Mouse (Mus musculus) layer of hippocampus, postnatal 36 days (tissue): ENCODE measurements at regions not wholly inside any gene's neighbourhood (a gene's known extent, or its start where the extent isn't known, plus 50 kb on each side); places are given as distances from the start of the nearest gene placed in this dataset.

ENCODE experiments used
- DNase-seq, 2 experiments: peaks; one replicate each; pipeline ENCODE4 v3.0.0; 2022

DNA sequence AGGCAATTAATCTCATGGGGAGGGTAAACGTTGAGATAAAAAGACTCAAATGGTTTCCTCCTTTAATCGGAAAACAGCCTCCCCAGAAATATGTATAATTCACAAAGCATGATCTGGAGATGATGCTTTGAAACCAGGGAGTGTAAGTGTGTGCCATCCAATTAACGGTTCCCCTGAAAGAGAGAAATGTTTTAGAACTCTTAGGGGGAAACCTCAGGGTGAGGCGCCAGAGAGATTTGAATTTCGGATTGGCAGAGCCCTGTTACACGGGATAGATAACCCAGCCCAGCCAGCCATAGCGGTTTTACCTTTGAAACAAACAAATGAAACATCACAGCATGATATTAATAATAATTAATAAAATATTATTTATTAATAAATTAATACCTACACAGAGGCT lies 168.1 kb upstream of the Fn1 start:
- DNase-seq, result no peak

DNA sequence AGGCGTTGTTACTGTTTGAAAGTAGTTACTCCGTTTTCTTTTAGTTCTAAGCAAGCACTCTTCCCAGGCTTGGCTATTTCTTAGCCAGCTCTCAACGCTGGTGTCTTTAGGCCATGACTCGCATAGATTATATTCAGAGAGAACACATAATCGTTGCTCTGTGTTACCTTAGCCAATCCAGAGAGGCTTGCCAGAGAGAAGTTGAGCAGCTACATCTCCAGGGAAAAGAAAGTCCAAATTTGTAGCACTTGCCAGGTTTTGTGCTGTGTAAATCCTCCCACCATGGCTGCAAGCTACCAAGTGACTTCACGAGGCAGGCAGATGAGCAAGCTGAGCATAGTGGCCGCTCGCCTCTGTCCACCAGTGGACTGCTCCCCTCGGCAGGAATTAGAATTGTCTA lies 163.3 kb upstream of the Fn1 start:
- no peak for DNase-seq

DNA sequence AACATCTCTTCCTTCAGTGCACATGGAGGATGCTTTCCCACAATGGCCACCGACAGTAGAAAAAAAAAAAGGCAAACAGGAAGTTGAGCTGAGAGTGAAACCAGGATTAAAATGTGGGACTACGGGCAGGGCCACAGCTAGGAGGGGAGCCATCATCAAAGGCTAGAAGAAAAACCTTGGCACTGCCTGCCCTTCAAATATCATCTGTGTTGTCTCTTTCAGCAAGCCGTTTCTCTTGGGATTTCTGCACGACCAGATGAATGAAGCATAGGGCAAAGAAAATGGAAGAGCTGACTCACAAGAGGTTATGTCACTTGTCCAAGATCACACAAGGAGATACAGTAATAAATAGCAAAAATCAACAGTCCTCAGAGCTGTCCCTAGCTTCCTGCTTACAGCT lies 161.1 kb upstream of the Fn1 start:
- no peak for DNase-seq

DNA sequence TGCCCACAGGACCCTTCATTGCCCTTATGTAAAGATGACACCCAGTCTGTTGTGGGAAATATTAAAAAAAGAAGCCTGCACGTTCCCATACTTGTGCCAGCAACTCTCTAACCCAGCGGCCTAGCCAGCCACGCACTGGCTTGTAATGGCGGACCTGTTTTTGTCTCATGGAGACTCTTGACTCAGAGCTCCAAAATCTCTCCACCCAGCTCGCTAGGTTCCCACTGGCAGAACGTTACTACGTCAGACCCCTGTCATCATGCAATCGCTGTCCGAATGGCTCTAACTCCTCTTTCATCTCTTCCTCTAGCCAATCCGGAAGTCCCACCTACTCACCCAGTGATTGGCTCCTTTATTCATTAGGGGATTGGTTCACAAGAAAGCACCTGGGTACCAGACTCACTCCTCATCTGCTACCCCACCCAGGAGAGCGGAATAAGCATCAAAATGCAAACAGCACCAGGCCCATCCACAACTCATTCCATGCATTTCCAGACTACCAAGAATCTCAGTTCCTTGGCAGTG lies 159.2 kb upstream of the Fn1 start:
- DNase-seq, result no peak

DNA sequence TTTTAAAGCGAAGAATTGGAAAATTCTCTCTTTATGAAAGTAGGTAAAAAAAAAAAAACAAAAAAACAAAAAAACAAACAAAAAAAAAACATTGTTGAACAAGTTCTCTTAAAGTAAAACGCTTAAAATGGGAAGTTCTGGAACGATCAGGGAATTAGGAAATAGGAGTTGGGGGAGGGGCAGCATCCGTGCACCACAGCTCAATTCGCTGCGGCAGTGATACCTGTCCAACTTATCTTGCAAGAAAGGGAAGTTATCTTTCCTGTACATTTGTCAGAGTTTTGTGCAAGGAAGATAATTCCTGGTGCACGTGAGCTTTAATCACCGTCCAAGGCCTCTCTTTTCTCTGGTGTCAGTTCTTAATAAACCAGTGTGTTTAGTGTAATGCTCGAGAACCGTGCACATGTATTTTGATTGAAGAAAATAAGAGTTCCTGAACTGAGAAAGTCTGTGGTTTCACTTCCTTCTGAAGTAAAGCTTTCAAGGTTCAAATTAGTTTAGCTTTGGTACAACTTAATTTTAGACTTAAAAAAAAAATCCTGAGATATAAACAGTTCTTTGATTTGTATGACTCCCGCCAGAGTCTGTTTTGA lies 158.3 kb upstream of the Fn1 start:
- DNase-seq, result no peak

DNA sequence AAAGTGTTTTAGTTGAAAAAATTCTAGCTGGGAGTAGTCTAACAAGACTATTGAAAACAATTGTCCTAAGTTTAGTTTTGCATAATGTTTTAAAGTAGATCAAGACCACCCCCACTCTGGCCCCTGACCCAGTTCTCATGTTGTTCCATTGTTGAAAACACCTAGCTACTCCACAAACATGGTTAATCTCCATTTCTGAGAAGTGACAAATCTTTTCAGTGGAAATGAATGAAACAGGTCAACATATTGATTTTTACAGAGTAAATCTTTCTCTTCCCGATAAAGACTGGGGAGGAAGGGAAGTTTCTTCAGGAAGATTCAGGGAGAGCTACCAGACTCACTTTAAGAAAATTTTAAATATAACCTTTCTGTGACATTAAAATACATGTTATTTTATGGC lies 155.0 kb upstream of the Fn1 start:
- DNase-seq, result no peak

DNA sequence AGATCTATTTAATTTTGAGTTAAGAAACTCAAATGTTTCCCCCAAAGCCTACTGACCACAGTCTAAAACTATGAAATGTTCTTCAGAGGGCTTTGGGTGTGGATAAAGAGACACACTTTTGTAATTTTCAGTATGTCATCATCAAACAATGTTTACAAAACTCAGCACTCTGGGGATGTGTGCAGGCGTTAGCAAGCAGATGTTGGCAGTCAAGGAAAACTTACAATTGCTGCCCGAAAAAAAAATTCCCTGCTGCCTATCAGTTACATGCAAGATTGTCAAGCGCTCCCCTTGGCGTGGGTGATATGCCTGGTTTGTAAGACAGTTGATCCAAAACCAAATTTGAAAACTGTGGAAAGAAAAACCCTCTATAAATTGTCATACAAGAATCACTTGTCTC lies 154.6 kb upstream of the Fn1 start:
- DNase-seq, result no peak

DNA sequence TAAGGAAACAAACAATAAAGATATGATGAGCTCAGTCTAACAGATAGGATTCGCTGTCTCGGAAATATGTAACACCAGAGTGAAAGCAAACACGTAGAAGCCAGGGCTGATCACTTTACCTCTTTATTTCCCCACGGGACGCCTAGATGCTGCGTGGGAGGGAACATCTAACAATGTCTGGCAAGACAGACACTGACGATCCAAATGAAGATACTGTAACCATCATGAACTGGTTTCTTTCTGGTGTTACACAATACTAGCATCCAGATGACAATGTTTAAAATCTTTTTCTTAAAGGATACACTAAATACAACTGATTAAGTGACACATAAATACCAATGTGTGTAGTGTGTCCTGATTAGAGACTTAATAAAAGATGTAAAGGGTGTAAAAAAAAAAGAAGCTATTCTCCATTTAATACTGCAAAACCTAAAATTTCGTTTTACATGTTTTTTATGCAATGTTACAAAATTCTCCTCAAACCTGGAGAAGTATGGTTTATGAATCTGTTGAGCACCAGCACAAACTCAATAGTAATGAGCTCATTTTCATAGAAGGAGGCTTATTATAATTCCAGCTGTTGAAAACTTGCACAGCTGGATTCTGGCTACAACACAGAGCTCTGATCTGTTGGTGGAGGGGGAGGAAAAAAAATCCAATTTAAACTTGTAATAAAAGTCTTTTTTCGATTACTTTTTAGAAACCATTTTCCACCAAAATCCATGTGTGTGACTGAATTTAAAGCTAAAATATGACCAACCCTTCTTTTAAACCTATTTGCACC lies 148.5 kb upstream of the Fn1 start:
- no peak for DNase-seq

DNA sequence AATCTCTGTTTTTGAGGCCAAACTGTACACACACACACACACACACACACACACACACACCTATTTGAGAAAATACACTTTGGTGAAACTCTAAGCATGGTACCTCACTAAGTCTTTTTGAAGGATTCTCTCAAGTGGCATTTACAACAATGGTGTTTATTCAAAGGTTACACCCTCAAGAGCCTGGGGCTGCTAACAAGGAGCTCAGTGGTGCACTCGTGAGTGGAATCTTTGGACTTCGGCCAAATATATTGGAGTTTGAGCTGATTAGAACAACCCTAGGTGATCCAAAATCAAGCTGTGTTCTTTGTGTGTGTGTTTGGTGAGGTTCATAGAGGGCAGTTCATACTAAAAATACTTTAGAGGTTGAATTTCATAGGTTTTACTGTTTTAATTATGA lies 147.6 kb upstream of the Fn1 start:
- DNase-seq, result no peak

DNA sequence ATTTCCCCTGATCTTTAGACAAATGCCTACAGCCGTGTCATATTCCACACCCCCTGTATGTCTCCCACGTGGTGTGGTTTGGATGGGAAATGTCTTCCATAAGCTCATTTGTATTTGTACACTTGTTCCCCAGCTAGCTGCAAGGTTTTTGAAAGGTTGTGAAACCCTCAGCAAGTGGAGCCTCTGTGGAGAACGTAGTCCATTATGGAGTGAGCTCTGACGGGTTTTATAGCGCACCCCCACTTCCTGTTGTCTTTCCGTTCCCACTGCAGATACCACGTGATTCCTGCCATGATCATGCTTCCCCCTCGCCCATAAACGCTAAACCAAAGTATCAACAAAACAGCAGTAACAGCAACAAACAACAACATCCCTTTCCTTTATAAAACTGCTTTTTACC lies 145.6 kb upstream of the Fn1 start:
- DNase-seq, result no peak

DNA sequence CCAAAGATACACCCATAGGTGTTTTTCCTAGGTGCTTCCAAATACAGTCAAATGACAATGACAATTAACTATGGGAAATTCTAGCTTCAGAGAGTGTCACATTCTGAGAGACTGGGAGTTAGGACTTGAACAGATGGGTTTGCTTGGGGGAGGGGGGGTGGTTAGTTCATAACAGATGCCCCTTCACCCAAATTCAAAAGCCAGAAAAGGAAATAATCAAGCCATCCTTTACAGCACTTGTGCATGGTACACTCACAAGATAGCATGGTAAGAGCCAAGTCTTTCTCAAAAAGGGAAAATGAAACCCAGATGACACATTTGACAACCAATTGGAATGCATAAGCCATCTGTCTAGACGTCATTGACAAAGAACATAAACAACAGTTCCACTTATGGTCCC lies 135.4 kb upstream of the Fn1 start:
- no peak for DNase-seq

DNA sequence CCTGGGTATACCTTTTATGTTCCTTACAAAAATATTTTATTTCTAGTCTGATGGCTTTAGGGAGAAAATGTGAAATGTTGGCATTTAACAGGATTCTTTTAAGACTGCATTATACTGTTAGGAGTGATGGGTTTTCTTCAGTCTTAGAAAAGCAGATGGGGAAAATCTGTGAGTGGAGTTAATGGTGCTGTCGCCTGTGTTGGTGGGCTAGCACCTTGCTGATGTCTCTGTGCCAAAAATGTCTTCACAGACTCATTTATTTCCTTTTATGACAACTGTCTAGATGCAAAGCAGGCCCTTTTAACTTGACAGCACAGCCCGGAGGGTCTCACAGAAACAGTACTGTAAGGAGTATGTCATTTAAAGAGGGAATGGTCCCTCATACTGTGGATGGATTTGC lies 131.9 kb upstream of the Fn1 start:
- DNase-seq, result no peak

DNA sequence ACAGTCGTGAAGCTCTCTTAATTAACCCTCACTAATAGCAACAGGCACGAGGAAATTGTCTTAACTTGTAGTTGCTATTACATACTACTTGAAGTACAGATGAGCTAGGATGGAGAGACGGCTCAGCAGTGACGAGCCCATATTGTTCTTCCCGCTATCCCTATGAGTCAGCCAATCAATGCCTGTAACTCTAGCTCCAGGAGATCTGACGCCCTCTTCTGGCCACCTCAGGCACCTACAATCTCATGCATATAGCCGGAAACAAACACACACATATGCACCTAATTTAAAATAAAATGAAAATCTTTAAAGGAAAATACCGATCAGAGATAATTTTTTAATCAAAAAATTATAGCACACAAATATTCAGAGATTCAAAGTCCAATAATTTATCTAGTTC lies 125.3 kb upstream of the Fn1 start:
- DNase-seq, result no peak

DNA sequence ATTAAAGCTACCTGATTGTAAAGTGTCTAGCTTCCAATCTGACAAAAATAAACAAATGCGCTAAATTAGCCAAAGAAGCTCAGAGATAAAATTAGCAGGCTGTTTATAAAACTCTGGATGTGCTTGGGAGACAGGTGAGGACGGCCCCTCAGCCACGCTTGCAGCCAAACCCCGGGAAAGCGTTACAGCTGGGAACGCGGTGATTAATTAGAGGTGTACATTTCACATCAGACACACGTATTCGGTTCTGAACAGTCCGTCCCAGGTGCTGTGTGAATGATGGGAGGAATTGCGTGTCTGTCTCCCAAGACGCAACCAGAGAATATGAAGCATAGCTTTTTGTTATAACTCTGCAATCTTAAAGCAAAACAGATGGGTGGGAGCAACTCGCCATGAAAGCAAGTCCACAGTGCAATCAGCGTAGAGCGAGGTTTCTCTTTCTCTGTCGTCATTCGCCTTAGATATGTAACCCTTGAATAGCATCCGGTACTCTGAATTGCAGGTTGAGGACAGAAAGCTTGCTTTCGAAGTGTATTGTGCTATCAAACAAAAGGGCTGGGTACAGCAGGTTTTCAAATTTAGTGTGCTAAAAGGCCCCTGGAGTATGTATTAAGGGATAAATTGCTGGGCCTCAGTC lies 123.0 kb upstream of the Fn1 start:
- no peak for DNase-seq

DNA sequence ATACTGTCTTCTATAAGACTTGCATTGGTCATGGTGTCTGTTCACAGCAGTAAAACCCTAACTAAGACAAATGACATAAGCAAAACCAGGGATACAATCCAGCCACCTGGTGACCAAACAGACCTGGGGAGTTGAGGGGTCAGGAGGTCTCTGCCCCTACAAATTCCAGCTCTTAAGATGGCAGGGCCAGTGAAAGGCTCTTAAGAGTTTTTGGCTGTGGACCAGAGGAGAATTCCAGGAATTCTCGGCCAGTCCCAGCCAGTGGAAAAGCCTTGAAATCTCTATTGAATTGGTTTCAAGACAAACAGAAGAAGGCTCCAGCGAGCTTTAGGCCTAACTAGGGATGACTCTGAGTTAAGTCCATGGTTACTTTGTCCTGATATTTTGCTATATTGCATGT lies 119.5 kb upstream of the Fn1 start:
- DNase-seq, result no peak

DNA sequence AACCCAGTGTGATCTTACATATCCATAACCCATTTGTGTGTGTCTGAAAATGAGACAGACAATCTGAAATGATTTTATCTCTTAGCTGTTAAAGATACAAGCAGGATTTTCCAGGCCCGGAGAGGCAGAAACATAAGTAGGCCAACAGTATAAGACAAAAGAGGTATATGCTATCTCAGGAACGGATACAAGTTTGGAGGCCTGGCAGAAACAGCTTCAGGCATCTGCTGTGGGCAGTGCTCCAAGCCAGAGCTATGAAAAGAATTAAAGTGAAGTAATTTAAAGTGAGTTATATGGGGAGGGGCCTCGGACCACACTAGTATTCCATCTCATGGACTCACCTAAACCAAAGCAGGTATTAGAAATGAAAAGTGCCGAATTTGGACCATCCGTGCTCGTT lies 118.8 kb upstream of the Fn1 start:
- DNase-seq, result no peak

DNA sequence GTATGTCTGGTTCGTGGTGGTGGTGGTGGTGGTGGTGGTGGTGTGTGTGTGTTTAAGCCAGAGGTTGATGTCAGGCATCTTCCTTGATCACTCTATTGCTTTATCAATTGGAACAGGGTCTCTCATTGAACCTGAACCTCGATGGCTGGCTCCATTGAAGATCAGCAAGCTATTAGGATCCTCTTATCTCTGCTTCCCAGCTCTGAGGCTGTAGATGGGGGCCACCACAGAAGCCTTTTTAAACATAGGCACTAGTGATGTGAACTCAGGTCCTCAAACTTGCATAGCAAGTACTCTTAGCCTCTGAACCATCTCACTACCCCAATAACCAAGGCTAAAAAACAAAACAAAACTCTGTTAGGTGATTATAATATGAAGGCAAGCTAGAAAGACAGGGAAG lies 116.6 kb upstream of the Fn1 start:
- no peak for DNase-seq

DNA sequence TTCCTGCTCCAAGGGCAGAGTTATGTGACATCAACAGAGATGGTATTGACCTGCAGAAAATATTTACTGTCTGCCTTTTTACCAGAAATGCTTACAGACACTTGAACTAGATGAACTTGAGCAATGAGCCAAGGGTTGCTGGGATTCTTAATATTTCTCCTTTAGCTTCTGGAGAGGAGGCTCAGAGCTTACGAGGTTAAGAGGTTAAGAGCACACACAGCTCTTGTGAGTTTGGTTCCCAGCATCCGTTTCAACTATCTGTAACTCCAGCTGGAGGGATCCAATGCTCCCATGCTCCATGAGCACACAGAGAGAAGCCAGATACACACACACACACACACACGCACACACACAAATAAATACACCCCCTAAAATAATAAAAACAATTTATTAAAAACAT lies 114.7 kb upstream of the Fn1 start:
- no peak for DNase-seq

DNA sequence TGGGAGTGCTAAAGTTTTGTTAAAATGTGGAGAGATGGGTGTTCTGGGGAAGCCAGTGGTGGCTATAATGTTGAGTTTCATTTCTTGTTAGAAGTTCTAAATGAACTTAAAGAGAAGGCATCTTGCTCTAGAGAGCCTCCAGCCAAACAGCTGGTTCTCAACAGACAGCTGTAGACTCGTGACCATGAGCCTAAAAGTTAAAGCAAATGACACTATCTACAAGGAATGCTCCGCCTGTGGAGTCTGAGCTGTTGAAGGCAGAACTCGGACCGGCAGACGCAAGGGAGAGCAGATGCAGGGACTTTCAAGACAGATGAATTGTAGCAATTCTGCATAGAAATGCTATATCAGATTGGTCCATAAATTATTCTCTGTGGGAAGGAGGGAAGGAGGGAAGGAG lies 114.1 kb upstream of the Fn1 start:
- DNase-seq, result no peak

DNA sequence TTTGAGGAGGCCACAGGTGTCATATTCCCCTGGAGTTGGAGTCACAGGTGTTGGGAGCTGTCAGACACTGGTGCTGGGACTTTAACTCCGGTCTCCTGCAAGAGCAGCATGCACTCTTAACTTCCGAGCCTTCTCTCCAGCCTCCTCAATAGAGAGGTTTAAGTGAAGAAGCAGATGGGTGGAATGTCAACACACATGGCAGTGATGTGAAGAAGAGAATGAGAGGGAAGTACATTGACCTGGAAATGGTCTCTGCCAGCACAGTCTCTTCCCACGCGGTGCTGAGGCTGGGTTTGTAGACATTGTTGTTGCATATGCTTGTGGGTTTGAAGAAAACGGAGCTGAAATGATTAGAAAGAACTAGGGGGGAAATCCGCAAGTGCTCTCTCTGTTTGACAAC lies 112.0 kb upstream of the Fn1 start:
- DNase-seq, result peak in 1 of 2 experiments; percentile 7

DNA sequence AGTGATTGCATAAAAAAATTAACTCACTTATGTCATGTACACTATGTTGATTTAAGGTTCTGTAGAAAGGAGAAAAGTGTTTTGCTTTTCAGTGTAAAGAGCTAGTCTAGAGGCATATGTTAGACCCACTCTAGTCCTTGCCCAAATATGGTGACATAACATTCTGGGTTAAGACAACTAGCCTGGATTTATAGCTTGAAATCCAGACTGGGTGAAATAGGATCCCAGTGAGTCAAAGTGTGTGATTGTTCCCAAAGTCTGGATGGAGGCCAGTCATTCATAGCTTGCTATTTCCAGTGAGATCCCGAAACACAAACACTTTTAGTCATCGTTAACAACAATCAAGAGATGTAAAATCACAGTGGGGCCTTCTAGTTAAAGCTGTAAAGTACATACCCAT lies 110.5 kb upstream of the Fn1 start:
- no peak for DNase-seq

DNA sequence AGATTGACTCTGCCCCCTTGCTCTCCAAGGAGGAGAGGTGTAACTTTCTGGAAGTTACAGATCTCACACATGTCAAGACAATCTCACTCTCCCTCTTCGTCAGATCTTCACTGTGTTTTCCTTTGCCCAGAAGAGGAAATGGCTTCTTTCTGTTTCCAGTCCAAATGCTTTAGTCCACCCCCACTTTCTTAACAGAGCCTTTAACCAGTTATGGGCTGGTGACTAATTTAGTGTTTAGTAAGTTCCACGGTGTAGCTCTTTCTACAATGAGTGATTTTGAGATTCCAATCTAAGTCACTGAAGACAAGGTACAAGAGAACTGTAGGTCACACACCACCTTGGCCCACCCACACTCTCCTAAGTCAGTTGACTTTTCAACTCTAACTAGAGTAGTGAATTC lies 107.3 kb upstream of the Fn1 start:
- no peak for DNase-seq

DNA sequence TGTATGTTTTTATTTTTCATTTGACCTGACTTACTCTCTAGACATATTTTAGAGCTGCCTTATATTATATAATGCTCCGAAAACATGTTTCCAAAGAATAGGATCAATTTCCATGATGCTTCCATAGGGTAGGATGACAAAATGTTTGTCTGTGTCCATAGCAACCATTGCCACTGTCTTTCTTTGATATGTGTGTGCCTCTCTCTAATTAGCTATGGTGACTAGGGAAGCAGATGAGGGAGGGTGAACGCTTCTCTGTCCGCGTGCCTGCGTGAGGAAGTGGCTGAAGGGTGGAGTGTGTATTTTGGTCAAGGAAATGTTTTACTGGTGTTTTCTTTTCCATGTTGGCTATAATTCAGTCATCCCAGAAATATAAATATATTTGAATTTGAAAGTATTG lies 104.2 kb upstream of the Fn1 start:
- no peak for DNase-seq

DNA sequence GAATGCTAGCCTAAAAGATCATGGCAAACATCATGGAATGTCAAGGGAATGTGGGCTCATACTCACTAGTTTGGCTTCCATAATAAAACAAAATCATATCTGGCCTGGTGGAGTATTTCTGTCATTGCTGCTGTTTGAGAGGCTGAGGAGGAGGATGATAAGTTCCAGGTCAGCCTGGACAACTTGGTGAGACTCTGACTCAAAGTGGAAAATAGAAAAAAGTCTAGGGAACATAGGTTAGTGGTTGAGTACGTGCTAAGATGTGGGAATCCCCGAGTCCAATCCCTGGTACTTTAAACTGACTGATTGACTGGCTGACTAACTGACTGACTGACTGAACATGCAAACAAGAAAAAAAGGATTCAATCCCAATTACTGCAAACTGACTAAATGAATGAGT lies 103.2 kb upstream of the Fn1 start:
- no peak for DNase-seq
